ENCODE assay signal across 28 mouse cellular contexts in the genomic region with DNA sequence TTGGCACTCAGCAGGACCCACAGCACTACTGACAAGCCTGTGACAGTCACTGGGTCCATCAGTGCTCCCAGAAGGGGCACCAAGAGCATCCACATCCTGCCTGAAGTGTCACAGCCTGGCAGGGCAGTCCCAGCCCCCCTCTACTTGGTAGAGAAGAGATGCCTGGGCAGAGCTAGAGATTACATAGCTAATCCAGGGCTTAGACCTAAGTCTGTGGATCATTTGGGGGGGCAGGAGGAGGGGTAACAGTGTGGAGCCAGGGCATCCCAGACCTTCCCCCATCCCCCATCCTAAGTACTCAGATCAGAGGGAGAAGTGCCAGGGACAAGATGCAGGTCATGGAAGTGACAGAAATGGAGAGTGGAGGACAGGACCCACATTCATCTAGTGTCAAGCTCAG. TPM values are rescaled to one million over a fixed set of nuclear protein-coding genes. Genes with fewer than 3 reads are reported as not detected.
DNase-seq lines count a peak whose midpoint lies in the region; ATAC-seq lines count a peak whose summit lies in the region.
"Had no signal": no experiment of that assay in that cellular context is flagged by ENCODE, and none has a peak within 500 bp of the region (broad histone marks: within the 10 kb centered on the region; RNA-seq: fewer than 3 reads in every experiment).

No protein-coding gene starts in this region.

- H3K27ac ChIP-seq in hindbrain, embryonic 10.5 days: peak overlapping the region; percentile 19; the same call in 1 of the 2 replicates
- H3K27ac ChIP-seq in hindbrain, embryonic 16.5 days (ENCODE audit: low read depth, low read length): no peak overlapping the region
- H3K27ac ChIP-seq in embryonic facial prominence, embryonic 10.5 days (replicated peaks): 0 out of 2 replicates have a peak overlapping the region, but pooled peaks have one; percentile 42
- peak overlapping the region; percentile 78 for H3K27ac ChIP-seq in liver, embryonic 15.5 days (replicated peaks)
- H3K27ac ChIP-seq: hindbrain, embryonic 14.5 days; intestine, embryonic 15.5 days; left cerebral cortex, adult 2 months; neural tube, embryonic 13.5 days had no signal

- no peak overlapping the region for H3K9ac ChIP-seq in hindbrain, embryonic 16.5 days (ENCODE audit: low read depth, low read length)
- H3K9ac ChIP-seq in liver, embryonic 15.5 days: 0 out of 2 replicates have a peak overlapping the region, but pooled peaks have one; percentile 2
- H3K9ac ChIP-seq: hindbrain, embryonic 14.5 days; intestine, embryonic 15.5 days; lung, embryonic 14.5 days had no signal

- no peak overlapping the region for H3K4me3 ChIP-seq in hindbrain, embryonic 10.5 days
- no peak overlapping the region for H3K4me3 ChIP-seq in hindbrain, embryonic 16.5 days (ENCODE audit: low read length)
- no peak overlapping the region for H3K4me3 ChIP-seq in embryonic facial prominence, embryonic 10.5 days
- H3K4me3 ChIP-seq in liver, embryonic 15.5 days (replicated peaks): no peak overlapping the region
- H3K4me3 ChIP-seq: intestine, embryonic 15.5 days; left cerebral cortex, adult 2 months; neural tube, embryonic 13.5 days had no signal

- H3K27me3 ChIP-seq in hindbrain, embryonic 10.5 days (ENCODE audit: insufficient read depth, poor library complexity, severe bottlenecking): no peaks in the 10 kb centered on the region
- H3K27me3 ChIP-seq in hindbrain, embryonic 16.5 days (replicated peaks; ENCODE audit: control insufficient read depth, insufficient read depth, low read length): no peaks in the 10 kb centered on the region
- H3K27me3 ChIP-seq in embryonic facial prominence, embryonic 10.5 days (replicated peaks; ENCODE audit: low read depth, poor library complexity, severe bottlenecking): no peaks in the 10 kb centered on the region
- H3K27me3 ChIP-seq in liver, embryonic 15.5 days: no peaks in the 10 kb centered on the region
- H3K27me3 ChIP-seq: intestine, embryonic 15.5 days; neural tube, embryonic 13.5 days had no signal

- H3K4me2 ChIP-seq in hindbrain, embryonic 16.5 days (ENCODE audit: low read length): no peak overlapping the region
- H3K4me2 ChIP-seq in liver, embryonic 15.5 days: no peak overlapping the region
- H3K4me2 ChIP-seq: hindbrain, embryonic 14.5 days; intestine, embryonic 15.5 days; lung, embryonic 14.5 days; midbrain, embryonic 11.5 days; neural tube, embryonic 13.5 days had no signal

- intact Hi-C loops in left cerebral cortex, postnatal 10 days (cut with DNase I): loop anchor here (5.0 to 10.0 kb wide), 2 partner anchors 210 to 297 kb away; no protein-coding TSS in a partner anchor

- peaks cover 36% of the 10 kb centered on the region for H3K4me1 ChIP-seq in hindbrain, embryonic 10.5 days (replicated peaks)
- peaks cover 12% of the 10 kb centered on the region for H3K4me1 ChIP-seq in hindbrain, embryonic 16.5 days (ENCODE audit: control insufficient read depth, insufficient read depth, low read depth, low read length)
- H3K4me1 ChIP-seq in embryonic facial prominence, embryonic 10.5 days: peaks cover 44% of the 10 kb centered on the region
- H3K4me1 ChIP-seq in liver, embryonic 15.5 days (replicated peaks): peaks cover 59% of the 10 kb centered on the region

- H3K36me3 ChIP-seq in hindbrain, embryonic 10.5 days: peaks cover 14% of the 10 kb centered on the region
- no peaks in the 10 kb centered on the region for H3K36me3 ChIP-seq in hindbrain, embryonic 16.5 days (ENCODE audit: control insufficient read depth, insufficient read depth, low read length)
- peaks cover 12% of the 10 kb centered on the region for H3K36me3 ChIP-seq in embryonic facial prominence, embryonic 10.5 days (replicated peaks)
- peaks cover 13% of the 10 kb centered on the region for H3K36me3 ChIP-seq in liver, embryonic 15.5 days (replicated peaks)

- peak; percentile 38 for DNase-seq in cerebellum, adult 9-11 months
- DNase-seq in cerebellum, postnatal 10 days: no peak
- DNase-seq in hindbrain, embryonic 10.5 days (ENCODE audit: low spot score): no peak
- DNase-seq in embryonic facial prominence, embryonic 10.5 days (ENCODE audit: low spot score): no peak
- no peak for DNase-seq in left cerebral cortex, postnatal 10 days (ENCODE audit: extremely low spot score in 1 of 2, low spot score in 2 of 2)
- DNase-seq: adrenal gland, postnatal 14 days; heart, postnatal 10 days; kidney, adult 9 months; kidney, postnatal 25 days; lung, embryonic 14.5 days; lung, postnatal 4 days; right cerebral cortex, postnatal 25 days; thymus, postnatal 36 days had no signal

- ATAC-seq in hindbrain, embryonic 16.5 days: no peak
- no peak for ATAC-seq in liver, embryonic 15.5 days (ENCODE audit: insufficient read depth)
- ATAC-seq: forebrain, embryonic 16.5 days; intestine, embryonic 15.5 days had no signal

- no peaks in the 10 kb centered on the region for H3K9me3 ChIP-seq in hindbrain, embryonic 10.5 days
- H3K9me3 ChIP-seq in hindbrain, embryonic 16.5 days (ENCODE audit: control insufficient read depth, low read length): no peaks in the 10 kb centered on the region
- no peaks in the 10 kb centered on the region for H3K9me3 ChIP-seq in embryonic facial prominence, embryonic 10.5 days
- H3K9me3 ChIP-seq in liver, embryonic 15.5 days (replicated peaks): no peaks in the 10 kb centered on the region
- H3K9me3 ChIP-seq: intestine, embryonic 15.5 days; neural tube, embryonic 13.5 days had no signal

RNA-seq across cellular contexts. Expression of gene Ndufv1, which starts 2.2 kb away (rescaled TPM):
- polyA plus RNA-seq in hindbrain, embryonic 10.5 days (2016; fragmentation: Nextera tagmentation; extraction: Ambion mirVana): 196 and 198 TPM in 2 replicates
- 265 and 277 TPM in 2 replicates for polyA plus RNA-seq in hindbrain, embryonic 16.5 days (2015; fragmentation: Nextera tagmentation; extraction: Ambion mirVana)
- polyA plus RNA-seq in embryonic facial prominence, embryonic 10.5 days (2016; fragmentation: Nextera tagmentation; extraction: Ambion mirVana): 211 and 217 TPM in 2 replicates
- polyA plus RNA-seq in liver, embryonic 15.5 days (2015; fragmentation: Nextera tagmentation; extraction: Ambion mirVana): 152 and 163 TPM in 2 replicates
- 100 to 1,000 TPM; 209 to 221 TPM for total RNA-seq in left cerebral cortex, postnatal 10 days (2021)

RNA-seq across cellular contexts. Expression of gene Doc2g, which starts 11.7 kb away (rescaled TPM):
- 3.0 and 3.8 TPM in 2 replicates for polyA plus RNA-seq in hindbrain, embryonic 10.5 days (2016; fragmentation: Nextera tagmentation; extraction: Ambion mirVana)
- polyA plus RNA-seq in hindbrain, embryonic 16.5 days (2015; fragmentation: Nextera tagmentation; extraction: Ambion mirVana): 4.9 and 6.6 TPM in 2 replicates
- 4.7 and 5.7 TPM in 2 replicates for polyA plus RNA-seq in embryonic facial prominence, embryonic 10.5 days (2016; fragmentation: Nextera tagmentation; extraction: Ambion mirVana)
- 0.38 and 0.78 TPM in 2 replicates for polyA plus RNA-seq in liver, embryonic 15.5 days (2015; fragmentation: Nextera tagmentation; extraction: Ambion mirVana)
- 1 to 10 TPM; 3.3 to 4.1 TPM for total RNA-seq in left cerebral cortex, postnatal 10 days (2021)

RNA-seq across cellular contexts. Expression of gene Gm49405, which starts 14.4 kb away (rescaled TPM):
- 3.0 and 3.1 TPM in 2 replicates for polyA plus RNA-seq in hindbrain, embryonic 10.5 days (2016; fragmentation: Nextera tagmentation; extraction: Ambion mirVana)
- polyA plus RNA-seq in hindbrain, embryonic 16.5 days (2015; fragmentation: Nextera tagmentation; extraction: Ambion mirVana): 3.5 and 4.3 TPM in 2 replicates
- polyA plus RNA-seq in embryonic facial prominence, embryonic 10.5 days (2016; fragmentation: Nextera tagmentation; extraction: Ambion mirVana): 4.5 and 4.6 TPM in 2 replicates
- 0.45 and 0.48 TPM in 2 replicates for polyA plus RNA-seq in liver, embryonic 15.5 days (2015; fragmentation: Nextera tagmentation; extraction: Ambion mirVana)
- 1 to 10 TPM in 1 of 2 experiments, under 1 TPM in 1; 0.81 to 1.4 TPM for total RNA-seq in left cerebral cortex, postnatal 10 days (2021)

RNA-seq across cellular contexts. Expression of gene Nudt8, which starts 14.4 kb away (rescaled TPM):
- 20.1 and 22.6 TPM in 2 replicates for polyA plus RNA-seq in hindbrain, embryonic 10.5 days (2016; fragmentation: Nextera tagmentation; extraction: Ambion mirVana)
- polyA plus RNA-seq in hindbrain, embryonic 16.5 days (2015; fragmentation: Nextera tagmentation; extraction: Ambion mirVana): 22.6 and 25.5 TPM in 2 replicates
- polyA plus RNA-seq in embryonic facial prominence, embryonic 10.5 days (2016; fragmentation: Nextera tagmentation; extraction: Ambion mirVana): 30.6 and 31.6 TPM in 2 replicates
- polyA plus RNA-seq in liver, embryonic 15.5 days (2015; fragmentation: Nextera tagmentation; extraction: Ambion mirVana): 13.3 and 13.8 TPM in 2 replicates
- 10 to 100 TPM in 1 of 2 experiments, 1 to 10 TPM in 1; 9.7 to 11.2 TPM for total RNA-seq in left cerebral cortex, postnatal 10 days (2021)

RNA-seq across cellular contexts. Expression of gene Tbx10, which starts 22.2 kb away (rescaled TPM):
- polyA plus RNA-seq in hindbrain, embryonic 10.5 days (2016; fragmentation: Nextera tagmentation; extraction: Ambion mirVana): 0.88 and 2.6 TPM in 2 replicates
- 0.67 and 0.89 TPM in 2 replicates for polyA plus RNA-seq in hindbrain, embryonic 16.5 days (2015; fragmentation: Nextera tagmentation; extraction: Ambion mirVana)
- 0.21 and 1.0 TPM in 2 replicates for polyA plus RNA-seq in embryonic facial prominence, embryonic 10.5 days (2016; fragmentation: Nextera tagmentation; extraction: Ambion mirVana)
- polyA plus RNA-seq in liver, embryonic 15.5 days (2015; fragmentation: Nextera tagmentation; extraction: Ambion mirVana): 0.21 and 0.33 TPM in 2 replicates
- not detected for total RNA-seq in left cerebral cortex, postnatal 10 days (2021)
- total RNA-seq: adrenal gland, postnatal 14 days; CH12.LX; gastrocnemius, adult 18-20 months; heart, postnatal 10 days; layer of hippocampus, adult 8-10 months; left cerebral cortex, adult 2 months; MEL had no signal
- polyA plus RNA-seq: forebrain, embryonic 16.5 days; gonadal fat pad, adult 2 months; lung, embryonic 14.5 days; midbrain, embryonic 11.5 days; neural tube, embryonic 13.5 days; spleen, adult 2 months; stomach, embryonic 14.5 days had no signal
